Mouse (Mus musculus) C2C12 (cell line): ENCODE data around the gene Hba-a1.

Experiments
- CTCF ChIP-seq: IDR thresholded peaks from one replicate; pipeline ENCODE4 v1.5.1; 2011; ENCODE audit not compliant: control insufficient read depth, insufficient read depth, insufficient read length
- MAX ChIP-seq: IDR thresholded peaks from one replicate; pipeline ENCODE4 v1.6.1; 2011; ENCODE audit warnings: mild to moderate bottlenecking, control low read depth

DNA sequence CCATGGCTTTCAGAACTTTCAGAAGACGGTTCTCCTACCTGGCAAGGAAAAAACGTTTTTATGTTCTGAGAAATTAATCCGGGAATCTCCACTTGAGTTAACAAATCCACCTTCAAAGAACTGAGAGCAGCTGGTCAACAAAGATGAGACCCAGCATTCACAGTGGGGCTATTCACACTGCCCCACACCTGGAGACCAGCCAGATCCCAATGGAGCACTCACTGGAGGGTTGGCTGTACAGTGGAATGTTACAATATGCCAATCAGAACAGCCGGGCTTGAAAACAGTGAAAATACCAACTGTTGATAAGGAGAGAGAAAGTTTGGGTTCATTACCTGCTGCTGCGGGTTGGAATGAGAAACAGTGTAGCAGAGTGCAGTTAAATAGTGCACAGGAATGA lies 48.5 kb downstream of the Hba-a1 start:
- no peak for TF ChIP-seq CTCF
- no peak for TF ChIP-seq MAX
